Mouse (Mus musculus) erythroblast, embryonic 14.5 days (primary cell): ENCODE data around the gene Mamdc2.

ENCODE experiments used
- GATA1 ChIP-seq: IDR thresholded peaks from 2 replicates; pipeline ENCODE4 v1.6.1; 2012; ENCODE audit warnings: low read length, inconsistent platforms, mixed read lengths
- TAL1 ChIP-seq: IDR thresholded peaks from 3 replicates; pipeline ENCODE4 v1.6.1; 2012; ENCODE audit warnings: low read length, inconsistent platforms, mixed read lengths

DNA sequence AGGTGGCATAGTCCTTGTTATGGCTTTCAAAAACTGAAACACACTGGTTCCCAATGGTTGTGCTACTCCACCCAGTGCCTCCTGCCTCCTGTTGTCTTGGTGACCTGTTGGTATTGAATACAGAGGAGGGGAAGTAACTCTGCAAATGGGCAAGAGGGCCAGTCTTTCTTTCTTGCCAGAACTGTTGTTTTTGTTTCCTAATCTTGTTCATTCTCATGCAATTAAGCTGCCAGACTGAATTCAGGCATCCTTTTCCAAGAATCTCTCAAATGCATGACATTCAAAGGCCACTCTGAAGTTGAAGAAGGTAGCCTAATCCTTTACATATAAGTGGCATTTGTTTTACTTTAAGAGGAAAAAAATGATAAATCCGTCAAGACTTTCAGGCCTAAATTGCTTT, 19.6 kb upstream of the Mamdc2 start:
- TF ChIP-seq GATA1 (no peak), TAL1 (no peak)
